Mouse (Mus musculus): ENCODE measurements around the gene 4930512M02Rik. TPM values are rescaled to one million over a fixed set of nuclear protein-coding genes. Genes with fewer than 3 reads are reported as not detected.

The 4930512M02Rik gene
- total RNA-seq (2023): not detected

GRCm38 (mm10) chr11:11627735-11628134, at the start of gene 4930512M02Rik:
4930512M02Rik (minus strand) TSS chr11:11627835.

Other genes starting within 250 kb of the 4930512M02Rik start
- 6.1 TPM for gene Spata48, start 165.7 kb downstream of the 4930512M02Rik start, total RNA-seq (2023)
- 2.1 TPM for gene Zpbp, start 165.4 kb downstream of the 4930512M02Rik start, total RNA-seq (2023)
- 638 TPM for gene Ikzf1, start 57.2 kb upstream of the 4930512M02Rik start, total RNA-seq (2023)
- 0.53 TPM for gene Fignl1, start 181.1 kb upstream of the 4930512M02Rik start, total RNA-seq (2023)